Mouse (Mus musculus): Measurements from ENCODE around the gene Endou. TPM values are rescaled to one million over a fixed set of nuclear protein-coding genes. Genes with fewer than 3 reads are reported as not detected.
A peak's percentile ranks its signal among the peaks of the same experiment; 100 is the strongest.

The Endou gene
- polyA plus RNA-seq, 1 experiment: 2.9 TPM

DNA sequence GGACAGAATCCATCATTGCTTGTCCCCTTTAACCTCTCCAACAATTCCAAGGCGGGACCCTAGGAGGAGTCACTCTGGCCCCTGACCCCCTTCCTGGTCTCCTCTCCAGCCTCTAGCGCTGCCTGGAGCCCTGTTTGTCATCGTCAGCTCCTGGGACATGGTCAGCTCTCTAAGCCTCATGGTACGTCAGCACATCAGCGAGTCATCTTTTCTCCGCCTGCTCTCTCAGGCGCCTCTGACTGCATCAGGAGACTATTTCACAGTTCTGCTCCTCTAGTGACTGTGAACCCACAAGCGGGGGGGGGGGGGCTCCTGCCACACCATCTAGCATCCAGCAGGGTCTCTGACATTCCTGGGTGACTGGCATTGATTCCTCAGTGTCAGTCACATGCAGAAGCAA, 24.2 kb upstream of the Endou start:
- Histone ChIP-seq H3K36me3 (ENCODE audit: control insufficient read depth, insufficient read depth, low read length) (peaks cover 26% of the 10 kb centered on the region), H3K4me3 (ENCODE audit: insufficient read depth, low read depth, low read length) (no peak overlapping the region), H3K27me3 (replicated peaks; ENCODE audit: control insufficient read depth, insufficient read depth, low read length) (no peaks in the 10 kb centered on the region), H3K27ac (ENCODE audit: insufficient read depth, low read depth, low read length) (no peak overlapping the region), H3K4me1 (ENCODE audit: control insufficient read depth, insufficient read depth, low read length) (peaks cover 7% of the 10 kb centered on the region)
- no peak for DNase-seq
- 74% methylated on average over 8 of the region's 8 CpGs for WGBS
- TF ChIP-seq CTCF (conservative IDR thresholded peaks at IDR 0.05; ENCODE audit: insufficient read depth, insufficient read length, low read depth, low read length): no peak
- TF ChIP-seq POLR2A (IDR thresholded peaks at IDR 0.05; ENCODE audit: low read depth, low read length): no peak

DNA sequence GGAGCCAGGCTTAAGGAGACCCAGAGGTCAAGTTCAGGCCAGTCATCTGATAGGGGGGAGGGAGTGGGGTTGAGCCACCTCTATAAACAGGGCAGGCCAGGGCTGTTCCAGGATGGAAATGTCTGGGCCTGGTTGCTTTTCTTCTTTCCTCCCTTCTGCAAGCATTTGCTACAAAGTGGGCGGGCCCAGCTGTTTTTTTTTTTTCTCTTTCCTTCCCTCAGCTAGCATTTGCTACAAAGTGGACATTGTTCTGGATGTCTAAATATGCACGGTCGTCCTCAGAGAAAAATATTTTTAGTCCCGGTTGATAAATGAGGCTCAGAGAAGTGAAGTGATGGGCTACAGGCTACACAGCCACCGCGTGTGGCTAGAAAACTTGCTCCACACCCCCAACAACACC, 23.3 kb upstream of the Endou start:
- H3K36me3 ChIP-seq (ENCODE audit: control insufficient read depth, insufficient read depth, low read length): peaks cover 32% of the 10 kb centered on the region
- H3K27me3 ChIP-seq (replicated peaks; ENCODE audit: control insufficient read depth, insufficient read depth, low read length): no peaks in the 10 kb centered on the region
- no peak for DNase-seq
- no peaks in the 10 kb centered on the region for H3K4me1 ChIP-seq (ENCODE audit: control insufficient read depth, insufficient read depth, low read length)
- WGBS: 43% methylated on average over 6 of the region's 6 CpGs
- TF ChIP-seq POLR2A (IDR thresholded peaks at IDR 0.05; ENCODE audit: low read depth, low read length) (no peak), CTCF (conservative IDR thresholded peaks at IDR 0.05; ENCODE audit: insufficient read depth, insufficient read length, low read depth, low read length) (no peak)
- H3K4me3 ChIP-seq (ENCODE audit: insufficient read depth, low read depth, low read length): no peak overlapping the region
- no peak overlapping the region for H3K27ac ChIP-seq (ENCODE audit: insufficient read depth, low read depth, low read length)

DNA sequence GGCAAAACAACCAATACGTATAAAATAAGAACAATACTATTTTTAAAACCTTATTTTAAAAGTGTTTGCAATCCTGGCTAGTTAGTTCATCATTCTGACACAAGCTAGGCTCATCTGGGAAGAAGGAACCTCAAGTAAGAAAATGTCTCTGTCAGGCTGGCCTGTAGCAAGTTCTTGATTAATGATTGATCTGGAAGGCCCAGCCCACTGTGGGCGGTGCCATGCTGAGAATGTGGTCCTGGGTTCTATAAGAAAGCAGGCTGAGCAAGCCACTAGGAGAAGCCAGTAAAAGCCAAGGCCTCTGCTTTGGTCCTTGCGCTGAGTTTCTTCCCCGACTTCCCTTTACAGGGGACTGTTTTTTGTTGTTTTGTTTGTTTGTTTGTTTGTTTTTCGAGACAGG, 21.4 kb upstream of the Endou start:
- peak; percentile 73 for DNase-seq
- Histone ChIP-seq H3K36me3 (ENCODE audit: control insufficient read depth, insufficient read depth, low read length) (peaks cover 23% of the 10 kb centered on the region), H3K27ac (ENCODE audit: insufficient read depth, low read depth, low read length) (no peak overlapping the region), H3K4me1 (ENCODE audit: control insufficient read depth, insufficient read depth, low read length) (no peaks in the 10 kb centered on the region), H3K4me3 (ENCODE audit: insufficient read depth, low read depth, low read length) (no peak overlapping the region), H3K27me3 (replicated peaks; ENCODE audit: control insufficient read depth, insufficient read depth, low read length) (no peaks in the 10 kb centered on the region)
- WGBS: 82% methylated on average over 5 of the region's 5 CpGs
- TF ChIP-seq CTCF (conservative IDR thresholded peaks at IDR 0.05; ENCODE audit: insufficient read depth, insufficient read length, low read depth, low read length) (no peak), POLR2A (IDR thresholded peaks at IDR 0.05; ENCODE audit: low read depth, low read length) (no peak)

DNA sequence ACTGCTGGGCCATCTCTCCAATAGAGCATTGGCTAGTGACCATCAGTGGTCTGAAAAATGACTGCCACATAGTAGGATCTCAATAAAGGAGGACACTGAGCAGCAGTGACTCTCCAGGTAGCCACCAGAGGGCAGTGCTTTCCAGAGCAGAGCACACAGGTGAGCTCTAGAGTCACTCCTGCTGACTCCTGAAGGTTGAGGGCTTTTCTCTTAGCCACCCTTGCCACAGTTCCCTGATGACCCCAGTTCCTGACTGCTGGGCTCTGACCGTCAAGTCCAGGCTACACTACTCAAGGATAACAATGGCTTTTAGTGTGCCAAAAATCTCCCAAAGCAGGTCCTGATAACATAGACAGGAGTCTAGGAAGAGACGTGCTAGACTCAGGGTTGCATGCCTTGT, 20.5 kb upstream of the Endou start:
- WGBS: 52% methylated on average over 2 of the region's 2 CpGs
- TF ChIP-seq CTCF (conservative IDR thresholded peaks at IDR 0.05; ENCODE audit: insufficient read depth, insufficient read length, low read depth, low read length): peak; percentile 64
- no peak for TF ChIP-seq POLR2A (IDR thresholded peaks at IDR 0.05; ENCODE audit: low read depth, low read length)
- Histone ChIP-seq H3K27me3 (replicated peaks; ENCODE audit: control insufficient read depth, insufficient read depth, low read length) (no peaks in the 10 kb centered on the region), H3K36me3 (ENCODE audit: control insufficient read depth, insufficient read depth, low read length) (peaks cover 20% of the 10 kb centered on the region), H3K4me1 (ENCODE audit: control insufficient read depth, insufficient read depth, low read length) (no peaks in the 10 kb centered on the region), H3K27ac (ENCODE audit: insufficient read depth, low read depth, low read length) (no peak overlapping the region), H3K4me3 (ENCODE audit: insufficient read depth, low read depth, low read length) (no peak overlapping the region)
- peak; percentile 54 for DNase-seq

DNA sequence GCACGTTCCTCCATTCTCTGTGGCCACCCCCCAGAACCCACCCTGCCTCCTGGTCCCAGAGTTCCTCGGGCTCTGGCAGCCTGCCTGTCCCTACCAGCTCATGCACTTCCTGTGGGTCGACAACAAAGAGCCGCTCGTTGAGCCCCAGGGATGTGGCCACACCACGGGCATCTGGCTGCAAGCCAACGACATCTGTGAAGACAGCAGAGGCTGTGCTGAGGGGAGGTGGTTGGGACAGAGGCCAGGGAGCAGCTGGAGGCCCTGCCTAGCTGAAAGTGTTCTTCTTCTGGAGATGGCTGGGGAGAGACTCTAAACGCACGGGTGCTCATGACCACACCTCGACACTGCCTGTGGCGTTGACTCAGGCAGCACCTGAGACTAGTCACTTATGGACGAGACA, 19.6 kb upstream of the Endou start:
- TF ChIP-seq POLR2A (IDR thresholded peaks at IDR 0.05; ENCODE audit: low read depth, low read length) (no peak), CTCF (conservative IDR thresholded peaks at IDR 0.05; ENCODE audit: insufficient read depth, insufficient read length, low read depth, low read length) (no peak)
- Histone ChIP-seq H3K4me1 (ENCODE audit: control insufficient read depth, insufficient read depth, low read length) (peaks cover 1% of the 10 kb centered on the region; the same call in 1 of the 2 replicates), H3K4me3 (ENCODE audit: insufficient read depth, low read depth, low read length) (no peak overlapping the region), H3K27me3 (replicated peaks; ENCODE audit: control insufficient read depth, insufficient read depth, low read length) (no peaks in the 10 kb centered on the region), H3K36me3 (ENCODE audit: control insufficient read depth, insufficient read depth, low read length) (peaks cover 18% of the 10 kb centered on the region), H3K27ac (ENCODE audit: insufficient read depth, low read depth, low read length) (no peak overlapping the region)
- DNase-seq: peak; percentile 89
- 10% methylated on average over 12 of the region's 12 CpGs for WGBS

DNA sequence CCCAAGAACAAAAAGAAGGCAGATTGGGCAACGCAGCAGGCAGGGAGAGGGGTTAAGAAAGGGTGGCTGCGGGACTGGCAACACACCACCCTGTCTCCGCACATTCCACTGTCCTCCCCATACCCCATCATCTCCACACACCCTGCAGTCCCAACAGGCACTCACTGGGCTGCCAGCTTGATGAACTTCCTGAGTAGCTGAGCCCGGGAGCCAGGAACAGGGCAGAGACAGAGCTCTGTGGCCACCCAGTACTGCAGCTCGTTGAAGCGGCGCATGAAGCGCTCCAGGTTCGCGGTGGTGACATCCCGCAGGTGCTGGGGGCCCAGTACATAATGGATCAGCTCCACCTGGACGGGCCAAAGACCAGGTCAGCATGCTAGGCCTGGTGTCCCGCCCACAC, 18.7 kb upstream of the Endou start:
- no peak for TF ChIP-seq CTCF (conservative IDR thresholded peaks at IDR 0.05; ENCODE audit: insufficient read depth, insufficient read length, low read depth, low read length)
- no peak for TF ChIP-seq POLR2A (IDR thresholded peaks at IDR 0.05; ENCODE audit: low read depth, low read length)
- WGBS: 61% methylated on average over 13 of the region's 13 CpGs
- no peak for DNase-seq
- H3K27me3 ChIP-seq (replicated peaks; ENCODE audit: control insufficient read depth, insufficient read depth, low read length): no peaks in the 10 kb centered on the region
- peaks cover 17% of the 10 kb centered on the region for H3K36me3 ChIP-seq (ENCODE audit: control insufficient read depth, insufficient read depth, low read length)
- peaks cover 7% of the 10 kb centered on the region; the same call in 1 of the 2 replicates for H3K4me1 ChIP-seq (ENCODE audit: control insufficient read depth, insufficient read depth, low read length)
- H3K4me3 ChIP-seq (ENCODE audit: insufficient read depth, low read depth, low read length): no peak overlapping the region
- no peak overlapping the region for H3K27ac ChIP-seq (ENCODE audit: insufficient read depth, low read depth, low read length)

DNA sequence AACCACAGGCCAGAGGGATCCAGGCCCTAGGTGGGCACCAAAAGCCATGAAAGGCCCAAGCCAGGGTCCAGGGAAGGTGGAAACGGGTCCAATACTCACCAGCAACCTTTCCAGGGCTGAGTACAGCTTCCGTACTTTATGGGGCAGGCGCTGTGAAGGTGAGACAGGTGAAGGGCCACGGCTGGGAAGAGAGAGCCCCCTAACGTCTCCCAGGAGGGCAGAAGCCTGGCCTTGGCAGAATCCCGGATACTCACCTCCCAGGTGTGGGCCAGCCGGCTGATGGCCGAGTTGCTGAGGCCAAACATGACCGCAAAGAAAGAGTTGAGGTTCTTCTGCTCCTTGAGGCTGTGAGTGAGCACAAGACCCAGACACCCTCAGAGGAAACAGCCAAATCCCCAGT, 18.3 kb upstream of the Endou start:
- H3K4me3 ChIP-seq (ENCODE audit: insufficient read depth, low read depth, low read length): no peak overlapping the region
- TF ChIP-seq POLR2A (IDR thresholded peaks at IDR 0.05; ENCODE audit: low read depth, low read length) (no peak), CTCF (conservative IDR thresholded peaks at IDR 0.05; ENCODE audit: insufficient read depth, insufficient read length, low read depth, low read length) (no peak)
- no peak overlapping the region for H3K27ac ChIP-seq (ENCODE audit: insufficient read depth, low read depth, low read length)
- peaks cover 19% of the 10 kb centered on the region for H3K36me3 ChIP-seq (ENCODE audit: control insufficient read depth, insufficient read depth, low read length)
- DNase-seq: no peak
- peaks cover 8% of the 10 kb centered on the region; the same call in 1 of the 2 replicates for H3K4me1 ChIP-seq (ENCODE audit: control insufficient read depth, insufficient read depth, low read length)
- H3K27me3 ChIP-seq (replicated peaks; ENCODE audit: control insufficient read depth, insufficient read depth, low read length): no peaks in the 10 kb centered on the region
- WGBS: 93% methylated on average over 9 of the region's 9 CpGs

Measured in kidney, adult 2 months (tissue).